Mouse (Mus musculus) left cerebral cortex, adult 2 months (tissue): Measurements from ENCODE around the gene Resf1. TPM values are rescaled to one million over a fixed set of nuclear protein-coding genes. Genes with fewer than 3 reads are reported as not detected.
"Not testable (repeated sequence)": the region's sequence is repeated elsewhere in the genome, so short reads cannot be mapped to it uniquely, and the experiment has no call there.

Source experiments
- DNase-seq, 2 experiments: peaks; one replicate each; pipeline ENCODE4 v3.0.0; 2021 to 2022; ENCODE audit warnings: low spot score in 2 of 2, mixed read lengths in 1 of 2; ENCODE audit errors: extremely low spot score in 1 of 2
- H3K27ac ChIP-seq: fragments of 200-600 bp; 2 replicates; pipeline ENCODE4 v1.8.1; 2022
- H3K4me3 ChIP-seq: fragments of 200-600 bp; 2 replicates; pipeline ENCODE4 v1.8.1; 2022
- CTCF ChIP-seq: fragments of 200-600 bp; IDR thresholded peaks from 2 replicates; pipeline ENCODE4 v1.8.1; 2022; ENCODE audit warnings: antibody characterized with exemption, mild to moderate bottlenecking, moderate library complexity
- intact Hi-C: fragments of 180-260 bp; cut with DNase I; formaldehyde crosslinking; loops from one replicate; pipeline ENCODE4 v1.15.1; 2025
- long read RNA-seq, 2 experiments: library from polyadenylated mRNA; stranded (forward); transcript quantifications; one replicate each; pipeline ENCODE4 v2.0.0; 2021; ENCODE audit warnings: borderline mapping rate in 2 of 2
- total RNA-seq, 2 experiments: library from RNA; stranded (reverse); gene quantifications; 2 replicates each; pipeline ENCODE4 v1.2.3; 2021

Resf1 gene
- 10 to 100 TPM; 16.3 to 18.2 TPM for total RNA-seq
- long read RNA-seq, experiment 1, partial matches to known transcripts: 2 of 2 reads
- long read RNA-seq, experiment 1, other reads (novel, unspliced or antisense): 0 of 2 reads
- long read RNA-seq, experiment 2, partial matches to known transcripts: 1 of 3 reads
- long read RNA-seq, experiment 2, other reads (novel, unspliced or antisense): 2 of 3 reads

- intact Hi-C loops: loop anchor here (1.0 kb wide), 1 partner anchor 121 kb away; the partner anchor contains the start of gene Amn1
Measured at GRCm38 (mm10) chr6:149308956-149309932, at the start of gene Resf1. Gene Resf1, plus strand, starts transcription at chr6:149309414.

GRCm38 (mm10) chr6:149260801-149261239 is 48.4 kb upstream of the Resf1 start:
- intact Hi-C loops: no loop called here
- no peak for TF ChIP-seq CTCF
- no peak overlapping the region for H3K4me3 ChIP-seq
- H3K27ac ChIP-seq: no peak overlapping the region
- DNase-seq: no peak

More at GRCm38 (mm10) chr6:149308956-149309932, at the start of gene Resf1:
- H3K27ac ChIP-seq: peak within 1 kb of the TSS; percentile 95
- DNase-seq: peak; percentile 87 to 88
- H3K4me3 ChIP-seq: peak within 1 kb of the TSS; percentile 96
- no peak; the same call in 1 of the 2 replicates for TF ChIP-seq CTCF

DNA sequence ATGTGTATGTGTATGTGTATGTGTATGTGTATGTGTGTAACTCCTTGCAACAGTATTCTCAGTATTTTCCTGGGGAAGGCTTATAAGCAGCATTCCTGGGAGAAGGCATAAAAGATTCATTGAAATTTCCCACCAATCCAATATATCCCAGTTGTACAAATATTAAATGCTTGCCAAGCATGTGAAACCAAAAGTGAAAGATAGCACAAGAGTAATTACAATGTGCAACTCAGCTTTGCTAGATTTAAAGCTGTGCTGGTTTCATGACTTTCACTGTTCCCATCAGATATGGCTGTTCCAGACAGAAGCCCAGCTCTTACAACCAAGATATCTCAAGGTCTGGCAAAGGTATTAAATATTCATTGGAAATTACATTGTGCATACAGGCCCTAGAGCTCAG is 41.3 kb upstream of the Resf1 start:
- intact Hi-C loops: no loop called here
- no peak overlapping the region for H3K27ac ChIP-seq
- no peak for DNase-seq
- H3K4me3 ChIP-seq: no peak overlapping the region
- TF ChIP-seq CTCF: no peak

DNA sequence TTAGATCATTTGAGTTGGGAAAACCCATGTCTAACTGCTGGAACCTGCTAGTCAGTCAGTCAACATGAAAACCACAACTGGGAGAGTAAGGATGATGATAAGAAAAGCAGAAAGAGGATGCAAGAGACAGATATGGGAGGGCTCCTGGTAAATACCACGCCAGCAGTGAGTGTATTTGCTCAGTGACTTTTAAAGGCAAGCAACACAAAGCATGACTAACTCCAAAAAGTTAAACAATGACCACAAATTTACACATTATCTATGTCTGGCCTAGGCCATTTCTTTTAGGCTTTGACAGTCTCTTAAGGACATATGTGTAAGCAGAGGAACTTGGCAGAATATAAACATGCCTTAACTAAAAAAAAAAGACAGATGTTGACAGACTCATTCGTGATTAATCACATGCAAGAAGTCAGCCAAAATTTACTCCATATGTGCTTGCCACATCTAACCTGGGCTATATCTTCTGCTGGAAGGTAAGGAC is 30.9 kb upstream of the Resf1 start:
- no peak overlapping the region for H3K4me3 ChIP-seq
- TF ChIP-seq CTCF: no peak
- intact Hi-C loops: no loop called here
- no peak overlapping the region for H3K27ac ChIP-seq
- DNase-seq: no peak

GRCm38 (mm10) chr6:149278866-149279265 is 30.3 kb upstream of the Resf1 start:
- intact Hi-C loops: no loop called here
- no peak for DNase-seq
- H3K27ac ChIP-seq: no peak overlapping the region
- no peak overlapping the region for H3K4me3 ChIP-seq
- TF ChIP-seq CTCF: no peak

- intact Hi-C loops: no loop called here
Measured at GRCm38 (mm10) chr6:149280511-149280910, 28.7 kb upstream of the Resf1 start.

GRCm38 (mm10) chr6:149288190-149288589 is 21.0 kb upstream of the Resf1 start:
- intact Hi-C loops, DNase-seq, H3K4me3 ChIP-seq: not testable (repeated sequence)

More at GRCm38 (mm10) chr6:149280511-149280910, 28.7 kb upstream of the Resf1 start:
- DNase-seq: no peak
- TF ChIP-seq CTCF: no peak
- no peak overlapping the region for H3K4me3 ChIP-seq
- no peak overlapping the region for H3K27ac ChIP-seq

DNA sequence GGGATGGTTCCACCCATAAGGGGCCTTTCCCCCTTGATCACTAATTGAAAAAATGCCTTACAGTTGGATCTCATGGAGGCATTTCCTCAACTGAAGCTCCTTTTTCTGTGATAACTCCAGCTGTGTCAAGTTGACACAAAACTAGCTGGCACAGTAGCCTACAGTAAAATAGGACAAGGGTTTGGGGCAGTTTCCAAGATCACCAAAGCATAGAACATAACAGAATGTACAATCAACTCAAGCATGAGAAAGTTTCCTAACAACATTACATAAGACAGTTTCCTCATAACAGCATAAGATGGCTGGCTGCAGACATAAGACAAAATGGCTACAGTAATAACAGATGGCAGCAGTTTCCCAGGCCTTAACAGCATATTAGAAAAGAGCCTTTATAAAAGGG is 6.0 kb upstream of the Resf1 start:
- DNase-seq, intact Hi-C loops, H3K27ac ChIP-seq, H3K4me3 ChIP-seq: not testable (repeated sequence)

More at GRCm38 (mm10) chr6:149288190-149288589, 21.0 kb upstream of the Resf1 start:
- not testable (repeated sequence) for H3K27ac ChIP-seq

DNA sequence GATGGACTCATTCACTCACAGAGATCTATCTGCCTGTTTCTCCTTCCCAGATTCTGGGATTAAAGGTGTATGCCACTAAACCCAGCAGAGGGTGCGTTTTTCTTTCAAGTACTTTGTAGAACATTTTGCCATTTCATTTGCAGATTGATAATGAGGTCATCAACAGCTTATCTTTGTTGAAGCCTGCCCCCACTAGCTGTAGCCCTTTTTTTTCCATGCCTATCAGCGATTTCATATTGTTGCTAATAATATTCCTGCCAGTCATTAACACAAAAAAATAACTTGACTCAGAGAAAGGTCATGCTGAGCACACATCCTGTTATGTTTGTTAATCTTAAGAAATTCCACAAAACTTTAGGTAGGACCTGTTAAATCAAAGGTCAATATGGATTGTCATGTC is 2.1 kb upstream of the Resf1 start:
- H3K4me3 ChIP-seq: no peak overlapping the region
- no peak overlapping the region for H3K27ac ChIP-seq
- intact Hi-C loops: no loop called here
- TF ChIP-seq CTCF: no peak
- DNase-seq: no peak

- intact Hi-C loops: no loop called here
- no peak for DNase-seq
- H3K27ac ChIP-seq: no peak overlapping the region
- no peak overlapping the region for H3K4me3 ChIP-seq
- TF ChIP-seq CTCF: no peak
Measured at GRCm38 (mm10) chr6:149307801-149308200, 1.4 kb upstream of the Resf1 start.

- no peak for DNase-seq
- H3K27ac ChIP-seq: no peak overlapping the region
- TF ChIP-seq CTCF: no peak
- intact Hi-C loops: no loop called here
- peak overlapping the region; percentile 96 for H3K4me3 ChIP-seq
Measured at GRCm38 (mm10) chr6:149310226-149310625, 1.0 kb downstream of the Resf1 start.

DNA sequence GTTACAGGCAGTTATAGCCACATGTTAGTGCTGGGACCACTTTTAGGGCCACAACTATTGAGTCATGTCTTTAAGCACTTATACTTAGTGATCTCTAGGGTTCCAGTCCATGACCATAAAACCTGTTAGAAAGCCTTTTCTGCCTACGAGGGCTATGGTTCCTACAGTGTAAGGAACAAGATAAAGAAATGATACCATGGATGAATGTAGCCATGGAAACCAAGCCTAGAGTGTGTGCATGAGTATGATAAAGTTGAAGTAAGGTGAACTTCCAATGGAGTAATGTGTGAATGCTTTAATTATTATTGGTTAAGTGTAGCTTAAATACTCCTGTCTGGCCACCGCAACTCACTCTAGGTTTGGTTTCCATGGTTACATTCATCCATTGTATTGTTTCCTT is 1.8 kb downstream of the Resf1 start:
- no peak overlapping the region for H3K4me3 ChIP-seq
- no peak overlapping the region for H3K27ac ChIP-seq
- intact Hi-C loops: no loop called here
- no peak for DNase-seq
- no peak for TF ChIP-seq CTCF
